Comparison of ENCODE assay signal across 23 mouse cellular contexts in the genomic region with DNA sequence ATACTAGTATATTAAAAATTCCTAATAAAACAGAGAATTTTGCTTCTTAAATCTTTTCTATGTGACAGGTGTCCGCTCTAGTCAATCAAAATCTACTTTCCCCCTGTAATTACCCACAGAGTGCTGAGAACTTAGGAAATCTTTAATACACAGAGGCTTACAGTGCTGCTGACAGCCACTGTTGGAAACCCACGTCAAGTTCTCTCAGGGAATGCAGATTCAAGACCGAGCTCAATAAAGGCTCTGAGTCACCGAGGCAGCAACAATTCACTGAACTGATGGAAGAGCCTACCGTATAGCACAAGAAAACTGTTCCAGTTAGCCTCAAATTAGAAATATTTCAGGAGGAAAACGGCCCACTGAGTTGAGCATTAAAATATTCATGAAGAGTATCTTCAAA. TPM values are rescaled to one million over a fixed set of nuclear protein-coding genes. Genes with fewer than 3 reads are reported as not detected.
DNase-seq lines count a peak whose midpoint lies in the region; ATAC-seq and TF ChIP-seq lines count a peak whose summit lies in the region.
"Had no signal": no experiment of that assay in that cellular context is flagged by ENCODE, and none has a peak within 500 bp of the region (broad histone marks: within the 10 kb centered on the region; RNA-seq: fewer than 3 reads in every experiment).

No protein-coding gene starts in this region.

- 0 out of 2 replicates have a peak, but pooled peaks cover 3% of the 10 kb centered on the region for H3K36me3 ChIP-seq in forebrain, embryonic 12.5 days (replicated peaks)
- peaks cover 4% of the 10 kb centered on the region; the same call in 1 of the 2 replicates for H3K36me3 ChIP-seq in forebrain, embryonic 10.5 days (replicated peaks)
- H3K36me3 ChIP-seq in forebrain, embryonic 16.5 days (ENCODE audit: control insufficient read depth, insufficient read depth) = no peaks in the 10 kb centered on the region
- H3K36me3 ChIP-seq: embryonic facial prominence, embryonic 15.5 days; stomach, embryonic 15.5 days had no signal

- no peak; the same call in 1 of the 2 replicates for ATAC-seq in forebrain, embryonic 12.5 days (ENCODE audit: low FRiP score)
- ATAC-seq in forebrain, embryonic 16.5 days = peak; percentile 63
- ATAC-seq: inflammation-experienced regulatory T-cells, adult 6 months; liver, embryonic 12.5 days; liver, postnatal 0 days; Patski had no signal

- H3K9me3 ChIP-seq in forebrain, embryonic 12.5 days = no peaks in the 10 kb centered on the region
- H3K9me3 ChIP-seq in forebrain, embryonic 10.5 days = no peaks in the 10 kb centered on the region
- no peaks in the 10 kb centered on the region for H3K9me3 ChIP-seq in forebrain, embryonic 16.5 days (ENCODE audit: control insufficient read depth, low read length)
- H3K9me3 ChIP-seq: embryonic facial prominence, embryonic 10.5 days; embryonic facial prominence, embryonic 15.5 days; G1E; hindbrain, embryonic 10.5 days; hindbrain, embryonic 15.5 days; liver, embryonic 12.5 days; stomach, embryonic 15.5 days had no signal

- intact Hi-C loops in left cerebral cortex, adult 2 months (cut with DNase I) = loop anchor here (5.0 kb wide), 1 partner anchor 74 kb away; no protein-coding TSS in a partner anchor
- intact Hi-C loops in left cerebral cortex, postnatal 36 days (cut with DNase I) = no loop called here

- WGBS in forebrain, embryonic 12.5 days = 69% methylated on average over 6 of the region's 6 CpGs
- 86% methylated on average over 6 of the region's 6 CpGs for WGBS in forebrain, embryonic 10.5 days
- 23% methylated on average over 6 of the region's 6 CpGs for WGBS in forebrain, embryonic 16.5 days

- peaks cover 9% of the 10 kb centered on the region for H3K4me1 ChIP-seq in forebrain, embryonic 12.5 days
- peaks cover 10% of the 10 kb centered on the region for H3K4me1 ChIP-seq in forebrain, embryonic 10.5 days
- peaks cover 23% of the 10 kb centered on the region for H3K4me1 ChIP-seq in forebrain, embryonic 16.5 days (replicated peaks; ENCODE audit: control insufficient read depth, insufficient read depth, low read length)
- H3K4me1 ChIP-seq: stomach, embryonic 15.5 days had no signal

- H3K9ac ChIP-seq in forebrain, embryonic 12.5 days = no peak overlapping the region
- H3K9ac ChIP-seq in forebrain, embryonic 16.5 days (replicated peaks; ENCODE audit: low read depth, low read length) = no peak overlapping the region
- H3K9ac ChIP-seq: embryonic facial prominence, embryonic 15.5 days; hindbrain, embryonic 15.5 days; liver, embryonic 12.5 days; liver, postnatal 0 days; stomach, embryonic 15.5 days had no signal

- H3K27ac ChIP-seq in forebrain, embryonic 12.5 days = 0 out of 2 replicates have a peak overlapping the region, but pooled peaks have one; percentile 25
- no peak overlapping the region for H3K27ac ChIP-seq in forebrain, embryonic 10.5 days
- peak overlapping the region; percentile 24; the same call in 1 of the 2 replicates for H3K27ac ChIP-seq in left cerebral cortex, adult 2 months
- H3K27ac ChIP-seq in forebrain, embryonic 16.5 days (ENCODE audit: low read length) = peak overlapping the region; percentile 81
- H3K27ac ChIP-seq: embryonic facial prominence, embryonic 10.5 days; embryonic facial prominence, embryonic 15.5 days; hindbrain, embryonic 10.5 days; liver, embryonic 12.5 days; macrophage; stomach, embryonic 15.5 days had no signal

- TF ChIP-seq CTCF in left cerebral cortex, adult 2 months (IDR thresholded peaks at IDR 0.05) = no peak

- DNase-seq in forebrain, embryonic 10.5 days (ENCODE audit: extremely low spot score, low spot score) = no peak
- DNase-seq in left cerebral cortex, adult 2 months (ENCODE audit: extremely low spot score in 1 of 2, low spot score in 2 of 2) = peak in 1 of 2 experiments; percentile 31
- no peak for DNase-seq in left cerebral cortex, postnatal 36 days (ENCODE audit: low spot score in 2 of 2)
- peak; percentile 30 for DNase-seq in Muller cell, postnatal 12 days (ENCODE audit: inconsistent ontology term)
- DNase-seq in c-Kit-positive CD71-positive TER-119-positive erythroid progenitor cells, embryonic 14.5 days (ENCODE audit: low spot score) = no peak
- DNase-seq: adrenal gland, postnatal 10 days; heart, postnatal 14 days; kidney, adult 11 months; kidney, postnatal 14 days; liver, postnatal 0 days; right cerebral cortex, postnatal 25 days had no signal

- no peak overlapping the region for H3K4me3 ChIP-seq in forebrain, embryonic 12.5 days (replicated peaks)
- H3K4me3 ChIP-seq in forebrain, embryonic 10.5 days = no peak overlapping the region
- H3K4me3 ChIP-seq in left cerebral cortex, adult 2 months = no peak overlapping the region
- no peak overlapping the region for H3K4me3 ChIP-seq in forebrain, embryonic 16.5 days (replicated peaks; ENCODE audit: low read length)
- H3K4me3 ChIP-seq: embryonic facial prominence, embryonic 10.5 days; embryonic facial prominence, embryonic 15.5 days; hindbrain, embryonic 10.5 days; hindbrain, embryonic 15.5 days; liver, embryonic 12.5 days; stomach, embryonic 15.5 days had no signal

- H3K27me3 ChIP-seq in forebrain, embryonic 12.5 days = no peaks in the 10 kb centered on the region
- H3K27me3 ChIP-seq in forebrain, embryonic 10.5 days (ENCODE audit: poor library complexity, severe bottlenecking) = no peaks in the 10 kb centered on the region
- no peaks in the 10 kb centered on the region for H3K27me3 ChIP-seq in forebrain, embryonic 16.5 days (replicated peaks; ENCODE audit: control insufficient read depth, insufficient read depth, low read length)
- H3K27me3 ChIP-seq: embryonic facial prominence, embryonic 15.5 days; hindbrain, embryonic 15.5 days; liver, embryonic 12.5 days; Patski; stomach, embryonic 15.5 days had no signal

- no peak overlapping the region for H3K4me2 ChIP-seq in forebrain, embryonic 12.5 days
- no peak overlapping the region for H3K4me2 ChIP-seq in forebrain, embryonic 16.5 days (ENCODE audit: low read length)
- H3K4me2 ChIP-seq: embryonic facial prominence, embryonic 15.5 days; hindbrain, embryonic 15.5 days; liver, embryonic 12.5 days; stomach, embryonic 15.5 days had no signal

RNA-seq across cellular contexts. Expression of a gene that starts 33.4 kb away (rescaled TPM):
- 81.3 and 85.2 TPM in 2 replicates for polyA plus RNA-seq in forebrain, embryonic 12.5 days (2016; fragmentation: Nextera tagmentation; extraction: Ambion mirVana)
- polyA plus RNA-seq in forebrain, embryonic 10.5 days (2016; fragmentation: Nextera tagmentation; extraction: Ambion mirVana) = 69.6 and 70.4 TPM in 2 replicates
- 10 to 100 TPM; 21.4 to 22.1 TPM for total RNA-seq in left cerebral cortex, adult 2 months (2021)
- 10 to 100 TPM; 19.5 to 24.6 TPM for total RNA-seq in left cerebral cortex, postnatal 36 days (2021)
- 83.3 and 96.3 TPM in 2 replicates for polyA plus RNA-seq in forebrain, embryonic 16.5 days (2015; fragmentation: Nextera tagmentation; extraction: Ambion mirVana)
